Mouse (Mus musculus) right cerebral cortex, postnatal 10 days (tissue): ENCODE results near the gene Vnn3.

ENCODE experiments used
- DNase-seq, 2 experiments: peaks; one replicate each; pipeline ENCODE4 v3.0.0; 2021; ENCODE audit warnings: low spot score in 2 of 2

Vnn3 gene

DNA sequence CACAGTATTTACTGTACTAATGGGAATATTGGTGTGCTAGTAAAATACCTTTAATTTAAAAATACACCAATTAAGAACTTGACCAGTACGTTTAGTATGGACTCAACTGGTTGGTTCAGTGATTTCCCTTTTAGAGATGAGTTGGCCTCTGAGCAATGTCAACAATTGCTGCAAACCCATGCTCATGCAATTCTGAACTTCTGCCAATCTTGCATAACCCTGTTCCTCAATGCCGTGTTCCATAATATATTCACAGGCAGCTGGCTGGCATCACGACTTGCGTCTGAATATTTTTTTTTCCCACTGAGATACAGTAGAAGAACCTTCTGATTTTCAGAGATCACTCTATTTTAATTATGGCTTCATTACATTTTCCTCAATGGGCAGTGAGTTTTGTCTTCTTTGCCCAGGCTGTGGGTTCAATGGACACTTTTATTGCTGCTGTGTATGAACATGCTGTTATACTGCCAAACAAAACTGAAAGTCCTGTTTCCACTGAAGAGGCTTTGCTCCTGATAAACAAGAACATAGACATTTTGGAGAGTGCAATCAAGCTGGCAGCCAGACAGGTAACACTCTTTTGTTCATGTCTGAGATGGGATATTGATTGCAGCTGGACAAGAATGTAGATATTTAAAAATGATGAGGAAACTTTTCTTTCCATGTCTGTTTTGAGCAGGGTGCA, at the start of gene Vnn3:
Gene Vnn3 (plus strand): TSS at position 235 of the 685 bp plus-strand sequence.
- DNase-seq = no peak

DNA sequence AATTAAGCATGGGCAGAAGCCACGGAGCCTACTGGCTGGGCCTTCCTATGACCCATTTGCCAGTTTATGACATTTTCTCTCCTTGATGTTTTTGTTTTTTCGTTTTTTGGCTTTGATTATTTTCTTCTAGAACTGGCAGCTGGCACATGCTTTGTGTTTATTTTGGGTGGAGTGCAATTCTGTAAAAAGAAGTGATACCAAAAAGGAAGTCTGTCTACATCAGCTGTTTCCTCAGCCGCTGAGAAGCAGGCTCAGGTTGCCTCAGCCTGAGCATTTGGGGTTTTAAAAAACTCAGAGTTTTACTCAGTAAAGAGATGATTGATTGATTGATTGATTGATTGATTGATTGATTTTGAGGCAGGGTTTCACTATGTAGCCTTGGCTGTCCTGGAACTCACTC, 48.4 kb upstream of the Vnn3 start:
- DNase-seq = no peak

DNA sequence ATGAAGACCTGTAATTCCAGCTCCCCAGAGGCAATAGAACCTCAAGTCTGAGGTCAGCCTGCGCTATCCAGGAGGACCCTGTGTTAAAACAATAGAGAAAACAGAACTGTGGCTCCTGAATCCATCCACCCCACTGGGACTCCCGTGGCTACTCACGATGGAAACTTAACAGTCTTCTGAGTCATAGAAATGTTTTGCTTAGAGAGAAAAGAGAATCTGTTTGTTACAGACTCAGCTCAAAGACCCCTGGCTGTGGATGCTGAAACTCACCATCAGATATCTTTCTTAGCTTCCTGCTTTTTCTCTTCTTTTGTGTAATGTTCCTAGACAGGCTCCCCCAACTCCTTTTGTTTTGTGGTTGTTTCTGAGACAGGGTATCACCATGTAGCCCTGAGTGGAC, 46.6 kb upstream of the Vnn3 start:
- no peak for DNase-seq

DNA sequence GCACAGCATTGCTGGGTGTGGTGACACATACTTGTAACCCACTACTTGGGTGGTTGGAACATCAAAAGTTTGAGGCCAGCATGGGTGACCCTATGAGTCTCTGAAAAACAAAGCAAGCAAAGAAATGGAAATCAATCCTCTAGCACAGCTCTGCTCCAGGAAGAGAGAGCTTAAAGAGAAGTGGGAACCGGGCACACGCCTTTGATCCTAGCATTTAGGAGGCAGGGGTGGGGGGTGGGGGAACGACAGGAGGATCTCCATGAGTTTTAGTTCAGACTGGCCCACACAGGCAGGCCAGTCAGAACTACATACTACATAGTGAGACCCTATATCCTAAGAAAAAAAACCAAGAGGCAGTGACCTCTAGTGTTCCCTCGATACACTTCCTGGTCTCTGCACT, 45.1 kb upstream of the Vnn3 start:
- DNase-seq = no peak

DNA sequence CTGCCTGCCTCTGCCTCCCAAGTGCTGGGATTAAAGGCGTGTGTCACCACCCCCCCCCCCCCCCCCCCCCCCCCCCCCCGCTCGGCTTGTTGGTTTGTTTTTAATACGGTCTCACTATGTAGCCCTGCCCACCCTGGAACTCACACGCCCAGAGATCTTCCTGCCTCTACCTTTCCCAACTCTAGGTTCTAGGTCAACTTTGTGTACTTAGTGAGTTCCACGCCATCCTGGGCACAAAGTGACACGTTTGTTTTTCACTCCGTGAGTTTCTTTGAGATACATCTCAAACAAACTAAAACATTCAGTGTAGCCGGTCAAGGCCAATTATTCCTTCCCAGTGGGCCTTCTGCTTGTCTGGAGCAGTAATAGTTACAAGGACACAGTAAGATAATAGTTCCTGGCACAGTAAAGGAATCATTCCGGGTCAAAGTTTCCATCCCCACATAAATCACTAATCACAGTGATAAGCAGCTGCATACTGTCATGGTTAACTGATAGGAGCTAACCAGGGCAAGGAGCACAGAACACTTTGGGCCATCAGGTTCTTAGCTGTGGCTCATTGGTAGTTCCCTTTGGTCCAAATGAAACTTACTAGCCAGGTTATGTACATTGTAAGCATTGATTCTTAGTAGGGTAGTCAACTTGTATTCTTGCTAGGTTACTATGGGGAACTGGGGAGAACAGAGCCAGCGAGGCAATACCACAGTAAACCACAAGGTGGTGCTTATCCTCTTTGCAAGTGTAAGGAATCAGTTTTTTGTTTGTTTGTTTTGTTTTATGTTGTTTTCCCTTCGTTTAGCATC, 39.4 kb upstream of the Vnn3 start:
- peak; percentile 55 to 75 for DNase-seq

DNA sequence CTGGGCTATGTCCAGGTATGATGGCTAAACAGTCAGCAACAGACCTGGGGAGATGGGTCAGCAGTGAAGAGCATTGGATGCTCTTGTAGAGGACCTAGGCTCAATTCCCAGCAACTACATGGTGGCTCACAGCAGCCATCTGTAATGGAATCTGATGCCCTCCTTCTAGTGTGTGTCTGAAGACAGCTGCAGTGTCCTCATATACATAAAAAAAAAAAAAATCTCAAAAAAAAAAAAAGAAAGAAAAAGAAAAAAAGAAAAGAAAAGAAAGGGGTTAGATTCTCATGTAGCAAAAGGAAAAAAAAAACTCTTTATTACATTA, 38.9 kb upstream of the Vnn3 start:
- no peak for DNase-seq

DNA sequence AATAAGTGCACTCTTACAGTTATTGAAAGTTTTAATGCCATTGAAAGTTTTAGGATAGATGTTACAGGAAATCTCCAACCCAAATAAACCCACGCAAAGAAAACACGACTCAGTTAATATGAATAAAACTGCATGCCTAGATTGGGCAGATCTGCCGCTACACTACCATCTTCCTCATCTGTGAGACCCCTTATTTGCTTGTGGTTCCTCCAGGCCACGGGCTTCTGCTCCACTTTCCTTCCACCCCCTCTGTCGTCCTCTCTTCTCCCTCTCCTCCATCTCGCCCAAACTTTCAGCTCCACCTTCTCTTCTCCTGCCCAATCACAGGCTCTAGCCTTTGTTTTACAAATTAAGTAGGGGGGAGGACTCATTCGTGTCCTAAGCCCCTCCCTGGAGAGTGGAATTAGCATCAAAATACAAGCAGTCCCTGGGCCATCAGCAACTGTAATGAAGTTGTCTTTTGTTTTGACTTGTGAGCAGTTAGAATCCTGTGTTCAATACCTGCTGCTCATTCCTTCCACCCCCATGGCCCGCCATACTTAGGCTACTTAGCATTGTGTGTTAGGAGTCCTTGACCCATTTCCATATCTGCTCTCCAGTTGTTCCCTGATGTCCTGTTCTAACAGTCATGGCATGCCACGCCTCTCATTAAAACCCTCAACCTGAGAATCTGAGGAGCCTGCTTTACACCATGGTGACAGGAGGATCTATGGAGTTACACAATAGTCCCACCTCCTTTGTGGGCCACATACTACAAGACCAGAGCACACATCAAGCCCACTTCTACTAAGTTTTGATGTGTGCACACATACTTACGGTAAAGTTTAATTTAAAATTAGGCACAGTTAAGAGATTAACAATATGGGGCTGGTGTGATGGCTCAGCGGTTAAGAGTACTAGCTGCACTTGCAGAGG, 38.2 kb upstream of the Vnn3 start:
- DNase-seq = no peak

DNA sequence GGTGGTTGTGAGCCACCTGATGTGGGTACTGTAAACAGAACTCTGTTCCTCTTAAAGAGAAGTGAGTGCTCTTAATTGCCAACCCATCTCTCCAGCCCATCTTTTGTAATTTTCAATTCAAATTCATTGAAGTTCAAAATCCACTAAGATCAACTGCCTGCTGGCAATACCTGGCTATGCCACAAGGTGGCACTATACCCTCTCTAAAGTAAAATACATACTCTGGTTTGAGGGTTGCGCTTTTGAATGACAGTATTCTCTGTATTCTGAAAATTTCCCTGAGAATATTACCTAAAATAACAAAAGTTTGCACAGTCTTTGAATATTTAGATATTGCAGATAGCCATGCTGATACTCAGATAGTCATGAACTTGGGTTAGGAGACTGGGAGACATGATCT, 36.1 kb upstream of the Vnn3 start:
- peak; percentile 76 to 89 for DNase-seq

DNA sequence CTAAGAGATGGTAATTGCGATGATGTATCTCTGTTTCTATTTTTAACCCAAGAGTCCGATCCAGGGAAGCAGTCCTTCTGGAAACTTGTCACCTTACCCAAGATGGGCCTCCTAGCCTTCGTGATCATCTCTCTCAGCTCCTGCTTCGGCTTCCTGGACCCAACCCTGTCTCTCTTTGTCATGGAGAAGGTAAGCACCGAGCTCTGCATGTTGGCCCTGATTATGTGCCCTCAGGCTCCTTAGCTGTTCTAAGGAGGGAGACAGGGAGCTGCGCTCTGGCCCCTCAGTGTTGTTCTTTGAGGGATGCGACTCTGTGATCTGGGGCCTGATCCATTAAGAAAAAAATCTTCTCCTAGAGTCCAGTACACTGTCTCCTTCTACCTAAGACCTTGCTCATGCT, 35.0 kb upstream of the Vnn3 start:
- DNase-seq = no peak

DNA sequence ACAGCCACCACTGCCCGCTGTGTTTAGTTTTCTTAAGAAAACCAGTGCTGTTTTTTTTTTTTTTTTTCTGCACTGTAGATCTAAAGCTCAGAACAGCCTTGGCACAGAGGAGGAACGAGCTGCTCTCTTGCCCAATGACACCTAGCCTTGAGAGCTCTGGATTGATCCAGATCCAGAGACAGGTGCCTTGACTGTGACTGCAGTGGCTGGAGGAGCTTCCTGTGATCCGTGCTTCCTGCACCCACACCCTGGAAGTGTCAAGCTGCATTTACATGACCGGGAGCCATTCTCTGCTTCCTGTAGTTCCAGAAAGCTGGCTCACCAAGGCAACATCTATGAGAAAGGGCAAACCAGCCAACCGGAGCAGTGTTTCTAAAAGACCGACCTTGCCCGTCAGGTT, 24.7 kb upstream of the Vnn3 start:
- no peak for DNase-seq

DNA sequence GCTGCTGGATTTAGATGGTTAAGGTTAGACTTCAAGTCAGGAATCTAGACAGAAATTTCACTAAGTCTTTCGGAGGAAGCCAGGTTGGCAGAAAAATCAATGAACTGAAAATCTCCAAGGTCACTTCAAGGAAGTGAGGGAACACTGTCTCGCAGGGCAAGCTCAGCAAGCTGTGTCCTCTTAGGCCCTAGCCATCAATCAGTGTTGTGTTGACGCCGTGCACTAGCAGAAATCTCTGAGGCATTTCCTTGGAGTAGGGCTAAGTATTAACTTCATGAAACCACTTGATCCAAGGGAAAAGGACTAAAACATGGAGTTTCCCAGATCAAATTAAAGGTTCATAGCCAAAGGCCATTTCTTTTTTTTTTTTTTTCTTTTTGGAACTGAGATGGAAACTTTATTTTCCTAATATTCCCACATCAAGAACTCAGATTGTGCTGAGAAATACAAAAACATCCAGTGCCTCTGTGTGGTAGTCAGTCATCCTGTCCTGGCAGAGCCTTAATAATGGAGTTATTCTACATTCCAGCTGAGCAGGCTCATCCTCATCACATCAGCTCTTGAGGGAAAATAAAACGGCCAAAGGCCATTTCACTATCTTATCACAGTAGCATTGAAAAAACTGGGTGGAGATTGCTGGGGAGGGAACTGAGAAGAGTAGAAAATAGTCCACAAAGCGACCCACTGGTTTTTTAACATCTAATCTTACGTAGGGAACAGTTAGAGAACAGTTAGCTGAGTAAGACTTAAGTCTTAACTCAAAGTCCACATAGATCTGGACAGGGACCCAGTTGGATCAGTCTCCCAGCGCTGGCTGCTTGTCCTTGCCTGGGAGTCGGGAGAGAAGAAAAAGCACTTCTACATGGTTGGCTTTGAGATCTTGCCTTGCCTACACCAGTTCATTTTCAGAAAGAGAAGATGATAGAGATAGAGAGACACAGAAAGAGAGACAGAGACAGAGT, 15.0 kb upstream of the Vnn3 start:
- DNase-seq = no peak

DNA sequence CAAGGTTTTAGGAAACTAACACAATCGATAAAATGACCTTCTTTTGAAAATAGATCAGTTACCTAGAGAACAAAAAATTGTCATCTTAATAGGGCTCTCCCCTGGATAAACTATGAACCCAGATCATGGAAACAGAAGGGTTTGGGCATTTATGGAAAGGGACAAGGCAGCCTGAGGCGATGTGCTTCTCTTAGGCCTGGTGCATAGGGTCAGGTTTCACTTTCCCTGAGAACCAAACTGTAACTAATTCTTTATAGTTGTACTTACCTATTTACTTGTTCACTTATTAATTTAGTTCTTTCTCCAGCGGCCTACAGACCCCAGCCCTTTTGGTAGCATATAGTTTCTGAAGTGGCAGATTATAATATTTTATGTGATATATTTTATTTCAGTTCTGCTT, 14.1 kb upstream of the Vnn3 start:
- no peak for DNase-seq

DNA sequence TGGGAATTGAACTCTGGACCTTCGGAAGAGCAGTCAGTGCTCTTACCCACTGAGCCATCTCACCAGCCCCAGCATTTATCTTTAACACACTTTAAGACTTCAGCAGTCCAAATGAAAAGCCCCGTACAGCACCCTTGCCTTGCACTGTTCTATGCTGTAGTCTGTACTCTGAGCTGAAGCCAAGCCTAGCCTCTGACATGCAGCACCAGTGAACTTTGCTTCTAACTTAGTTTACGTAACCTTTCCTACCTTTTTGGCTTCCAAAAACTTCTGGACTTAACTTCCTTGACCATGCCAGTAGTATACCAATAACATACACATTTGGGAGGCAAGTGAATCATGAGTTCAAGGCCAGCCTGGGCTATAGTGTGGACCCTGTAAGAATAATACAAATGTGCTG, 12.4 kb upstream of the Vnn3 start:
- DNase-seq = no peak

DNA sequence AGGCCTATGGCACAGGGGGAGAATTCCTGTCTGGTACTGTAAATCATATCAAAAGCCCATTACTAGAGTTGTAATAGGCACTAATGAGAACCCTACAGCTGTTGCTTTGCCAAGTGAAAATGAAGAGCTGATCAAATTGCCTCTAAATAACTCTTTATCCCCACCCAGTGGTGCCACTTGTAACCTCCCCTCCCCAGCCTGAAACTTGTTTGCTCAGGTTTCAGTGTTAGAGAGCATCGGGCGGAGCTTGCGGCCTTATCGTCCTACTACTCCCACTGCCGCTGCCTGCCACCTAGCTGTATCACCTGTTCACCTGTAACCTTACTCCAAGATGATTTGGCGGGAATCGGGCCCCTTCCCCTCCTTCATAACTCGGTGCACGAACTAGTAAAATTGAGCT, 11.9 kb upstream of the Vnn3 start:
- DNase-seq = no peak

DNA sequence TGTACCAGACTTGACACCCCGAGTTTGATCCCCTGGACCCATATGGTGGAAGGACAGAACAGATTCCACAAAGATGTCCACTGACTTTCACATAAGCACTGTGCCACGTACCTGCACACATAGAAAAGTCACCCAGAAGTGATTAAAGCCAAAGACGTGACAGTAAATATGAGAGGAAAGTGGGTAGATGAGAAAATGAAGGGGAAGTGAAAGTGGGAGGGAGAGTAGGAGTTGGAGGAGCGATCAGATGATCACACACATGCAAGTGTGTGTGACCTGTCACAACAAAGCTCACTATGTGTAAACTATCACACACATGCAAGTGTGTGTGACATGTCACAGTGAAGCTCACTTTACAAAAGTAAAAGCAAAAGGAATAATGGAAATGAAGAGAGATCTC, 10.8 kb upstream of the Vnn3 start:
- DNase-seq = no peak

DNA sequence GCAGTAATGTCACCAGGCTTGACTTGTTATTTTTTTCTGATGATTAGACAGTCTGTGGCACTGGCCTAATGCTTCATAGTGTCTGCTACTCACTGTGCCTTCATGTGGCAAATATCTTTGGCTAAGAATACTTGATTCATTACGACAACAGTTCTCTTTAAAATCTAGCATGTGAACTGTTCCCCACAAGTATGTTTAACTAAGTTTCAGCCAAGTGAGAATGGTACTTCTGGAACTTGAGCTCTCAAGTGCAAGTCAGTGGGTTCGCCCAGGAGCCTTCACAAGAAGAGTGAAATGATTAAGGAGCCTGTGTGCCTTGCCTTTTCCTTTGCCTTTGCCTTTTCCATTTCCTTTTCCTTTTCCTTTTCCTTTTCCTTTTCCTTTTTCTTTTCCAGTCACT, 834 bp downstream of the Vnn3 start:
- DNase-seq = no peak

DNA sequence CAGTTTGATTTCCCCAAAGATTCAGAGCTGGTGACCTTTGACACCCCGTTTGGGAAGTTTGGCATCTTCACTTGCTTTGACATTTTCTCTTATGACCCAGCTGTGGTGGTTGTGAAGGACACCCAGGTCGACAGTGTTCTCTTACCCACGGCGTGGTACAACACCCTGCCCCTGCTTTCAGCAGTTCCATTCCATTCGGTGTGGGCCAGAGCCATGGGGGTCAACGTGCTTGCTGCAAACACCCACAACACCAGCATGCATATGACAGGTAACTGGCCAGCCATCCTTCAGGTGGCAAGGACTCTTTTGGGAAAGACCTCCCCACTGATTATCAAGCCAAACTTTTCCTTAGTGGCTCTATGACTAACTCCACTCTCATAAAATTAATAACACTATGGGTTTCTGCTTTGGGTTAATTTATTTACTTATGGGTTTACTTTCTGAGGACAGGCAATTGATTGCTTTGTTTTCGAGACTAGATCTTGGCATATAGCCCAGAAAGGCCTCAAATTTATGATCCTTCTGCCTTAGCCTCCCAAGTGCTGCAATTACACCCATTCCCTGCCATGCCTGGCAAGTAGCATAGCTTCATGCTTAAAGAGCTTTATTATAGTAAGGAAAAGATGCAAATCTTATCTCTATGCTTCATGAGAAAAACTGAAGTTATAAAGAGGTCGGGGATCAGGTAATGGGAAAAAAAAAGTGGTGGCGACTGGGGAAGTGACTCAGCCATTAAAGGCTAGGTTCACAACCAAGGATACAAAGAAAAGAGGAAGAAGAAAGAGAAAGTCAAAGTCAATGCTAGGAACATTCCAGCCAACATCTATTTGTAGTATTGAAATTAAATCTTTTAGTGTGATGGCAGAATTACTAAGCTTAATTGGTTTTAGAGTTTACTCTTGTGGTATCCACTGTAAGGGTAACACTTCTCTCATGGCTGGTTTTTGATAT, 13.4 kb downstream of the Vnn3 start:
- no peak for DNase-seq

DNA sequence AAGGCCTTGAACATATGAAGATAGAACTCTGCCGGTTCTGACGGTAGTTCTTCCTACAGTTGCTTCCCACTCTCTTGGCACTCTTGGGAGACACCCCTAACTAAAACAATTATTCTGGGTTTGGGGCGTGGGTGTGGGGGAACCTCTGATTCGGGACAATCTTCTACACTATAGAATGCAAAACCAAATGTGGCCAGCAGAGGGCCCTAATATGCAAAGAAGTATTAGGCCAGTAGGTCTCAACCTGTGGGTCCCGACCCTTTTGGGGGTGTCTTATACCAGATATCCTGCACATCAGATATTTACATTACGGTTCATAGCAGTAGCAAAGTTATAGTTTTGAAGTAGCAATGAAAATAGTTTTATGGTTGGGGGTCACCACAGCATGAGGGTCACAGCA, 29.4 kb downstream of the Vnn3 start:
- DNase-seq = no peak

DNA sequence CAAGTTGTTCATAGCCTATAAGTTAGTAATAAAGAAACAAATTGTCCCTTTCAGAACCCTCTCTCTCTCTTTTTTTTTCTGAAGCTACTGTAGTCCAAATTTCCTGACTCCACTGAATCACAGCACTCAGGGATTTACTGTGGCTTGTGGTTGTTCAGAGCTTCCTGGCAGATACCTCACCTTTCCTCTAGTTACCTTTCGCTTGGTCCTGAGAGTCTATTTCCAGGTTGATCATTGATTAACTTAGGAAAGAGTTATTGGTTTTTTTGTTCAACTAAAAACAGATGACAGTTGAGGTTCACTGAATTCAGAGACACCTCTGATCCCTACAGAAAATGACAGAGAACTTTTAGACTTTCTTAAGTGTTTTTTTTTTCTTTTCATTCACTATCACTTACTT, 33.6 kb downstream of the Vnn3 start:
- no peak for DNase-seq

DNA sequence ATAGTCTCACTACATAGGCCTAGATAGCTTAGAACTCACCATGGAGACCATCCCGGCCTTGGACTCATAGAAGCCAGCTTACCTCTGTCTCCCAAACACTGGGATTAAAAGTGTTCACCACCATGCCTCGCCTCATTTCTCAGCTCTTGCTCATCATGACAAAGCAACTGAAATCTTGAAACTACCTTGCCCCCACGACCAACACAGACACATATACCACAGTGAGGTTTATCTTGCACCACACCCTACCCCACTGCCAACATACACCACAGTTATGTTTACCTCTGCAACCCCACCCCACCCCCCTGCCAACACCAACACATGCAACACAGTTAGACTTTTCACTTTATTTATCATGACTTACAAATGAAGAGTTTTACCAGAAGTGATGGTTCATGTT, 34.8 kb downstream of the Vnn3 start:
- DNase-seq = no peak
